Mouse (Mus musculus) brain, adult 2 months (tissue): ENCODE results near the gene Serhl.
A peak's percentile ranks its signal among the peaks of the same experiment; 100 is the strongest.
"Not testable (repeated sequence)": the region's sequence is repeated elsewhere in the genome, so short reads cannot be mapped to it uniquely, and the experiment has no call there.

ENCODE experiments used
- DNase-seq: peaks from one replicate; pipeline ENCODE4 v3.0.0; 2011; ENCODE audit warnings: low read depth, low spot score

Serhl gene

GRCm38 (mm10) chr15:83126582-83126981 lies 37.3 kb downstream of the Serhl start:
- no peak for DNase-seq

DNA sequence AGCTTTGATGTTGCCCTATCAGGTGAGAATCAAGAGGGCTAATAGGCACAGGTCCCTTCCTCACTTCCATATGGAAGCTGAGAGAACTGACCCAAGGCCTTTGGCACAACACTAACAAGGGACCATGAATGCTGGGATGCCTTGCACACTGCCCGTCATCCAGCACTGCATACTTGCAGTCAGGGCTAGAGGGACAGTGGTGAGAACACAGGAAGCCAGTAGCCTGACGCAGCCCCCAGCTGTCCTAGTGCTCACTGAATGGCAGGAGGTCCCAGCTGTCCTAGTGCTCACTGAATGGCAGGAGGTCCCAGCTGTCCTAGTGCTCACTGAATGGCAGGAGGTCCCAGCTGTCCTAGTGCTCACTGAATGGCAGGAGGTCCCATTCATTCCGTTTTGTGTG lies 37.7 kb downstream of the Serhl start:
- not testable (repeated sequence) for DNase-seq

DNA sequence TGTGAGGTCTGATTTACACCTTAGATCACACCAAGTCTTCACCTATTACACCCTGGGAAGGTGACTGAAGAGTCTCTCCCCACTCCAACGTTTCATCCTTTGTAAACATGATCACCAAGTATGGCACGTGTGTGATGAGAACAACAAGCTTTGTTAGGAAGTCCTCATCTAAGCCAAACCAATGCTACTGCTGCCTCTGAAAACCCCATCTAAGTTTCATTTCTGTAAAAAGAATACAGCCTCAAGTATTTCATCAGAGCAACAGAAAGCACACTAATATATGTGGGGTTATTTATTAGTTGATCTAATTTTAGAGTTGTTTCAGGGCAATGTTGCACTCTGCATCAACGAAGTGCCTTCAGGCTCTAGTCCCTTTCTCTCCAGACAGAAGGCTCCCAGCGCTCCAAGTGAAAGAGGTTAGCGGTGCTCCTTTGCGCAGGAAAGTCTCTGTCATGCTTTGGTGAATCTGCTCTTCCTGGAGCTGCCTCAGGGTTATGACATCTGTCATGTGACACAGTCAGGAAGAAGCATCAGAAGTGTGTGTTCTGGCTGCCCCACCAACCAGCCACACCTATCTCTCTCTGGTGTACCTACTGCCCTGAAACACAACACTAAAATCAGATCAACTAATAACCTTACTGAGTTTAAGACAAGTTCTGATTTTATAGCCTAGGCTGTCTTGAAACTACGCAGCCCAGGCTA lies 40.4 kb downstream of the Serhl start:
- no peak for DNase-seq

- DNase-seq = peak; percentile 57
Measured at GRCm38 (mm10) chr15:83134671-83135070, 45.4 kb downstream of the Serhl start.

DNA sequence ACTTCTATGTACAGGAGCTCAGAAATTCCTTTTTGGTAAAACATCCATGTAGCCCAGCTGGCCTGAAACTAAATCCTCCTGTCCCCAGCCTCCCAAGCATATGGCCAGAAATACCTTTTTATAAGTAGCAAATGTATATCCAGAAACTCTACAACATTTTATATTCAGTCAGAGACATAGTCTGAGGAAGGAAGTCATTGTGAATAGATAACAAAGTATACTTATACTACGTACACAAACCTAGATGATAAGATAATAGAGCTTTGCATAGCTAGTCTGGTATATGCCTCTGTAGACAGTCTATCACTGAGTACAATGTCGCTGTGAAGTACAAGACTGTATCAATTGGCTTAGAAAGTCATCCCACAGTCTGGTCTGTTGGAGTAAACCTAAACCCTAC lies 46.3 kb downstream of the Serhl start:
- DNase-seq = no peak

GRCm38 (mm10) chr15:83142861-83143260 lies 53.6 kb downstream of the Serhl start:
- DNase-seq = peak; percentile 81

DNA sequence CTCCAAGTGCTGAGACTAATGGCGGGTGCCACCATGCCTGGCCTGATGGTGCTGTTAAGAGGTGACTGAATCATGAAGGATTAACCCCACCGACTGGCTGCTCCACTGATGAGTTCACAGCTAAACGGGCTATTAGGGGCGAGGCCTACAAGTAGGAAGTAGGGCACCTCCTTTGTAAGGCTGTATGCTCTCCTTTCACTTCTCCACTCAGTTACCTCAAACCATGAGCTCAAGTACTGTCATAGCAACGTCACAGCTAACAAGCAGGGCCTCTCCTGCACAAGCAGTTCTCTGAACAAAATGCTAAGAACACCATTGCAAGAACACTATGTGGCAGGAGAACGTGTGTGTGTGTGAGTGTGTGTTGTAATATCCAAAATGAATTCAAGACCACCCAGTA lies 56.2 kb downstream of the Serhl start:
- no peak for DNase-seq

GRCm38 (mm10) chr15:83148395-83148794 lies 59.1 kb downstream of the Serhl start:
- no peak for DNase-seq

- DNase-seq = no peak
Measured at GRCm38 (mm10) chr15:83148801-83149195, 59.5 kb downstream of the Serhl start.

DNA sequence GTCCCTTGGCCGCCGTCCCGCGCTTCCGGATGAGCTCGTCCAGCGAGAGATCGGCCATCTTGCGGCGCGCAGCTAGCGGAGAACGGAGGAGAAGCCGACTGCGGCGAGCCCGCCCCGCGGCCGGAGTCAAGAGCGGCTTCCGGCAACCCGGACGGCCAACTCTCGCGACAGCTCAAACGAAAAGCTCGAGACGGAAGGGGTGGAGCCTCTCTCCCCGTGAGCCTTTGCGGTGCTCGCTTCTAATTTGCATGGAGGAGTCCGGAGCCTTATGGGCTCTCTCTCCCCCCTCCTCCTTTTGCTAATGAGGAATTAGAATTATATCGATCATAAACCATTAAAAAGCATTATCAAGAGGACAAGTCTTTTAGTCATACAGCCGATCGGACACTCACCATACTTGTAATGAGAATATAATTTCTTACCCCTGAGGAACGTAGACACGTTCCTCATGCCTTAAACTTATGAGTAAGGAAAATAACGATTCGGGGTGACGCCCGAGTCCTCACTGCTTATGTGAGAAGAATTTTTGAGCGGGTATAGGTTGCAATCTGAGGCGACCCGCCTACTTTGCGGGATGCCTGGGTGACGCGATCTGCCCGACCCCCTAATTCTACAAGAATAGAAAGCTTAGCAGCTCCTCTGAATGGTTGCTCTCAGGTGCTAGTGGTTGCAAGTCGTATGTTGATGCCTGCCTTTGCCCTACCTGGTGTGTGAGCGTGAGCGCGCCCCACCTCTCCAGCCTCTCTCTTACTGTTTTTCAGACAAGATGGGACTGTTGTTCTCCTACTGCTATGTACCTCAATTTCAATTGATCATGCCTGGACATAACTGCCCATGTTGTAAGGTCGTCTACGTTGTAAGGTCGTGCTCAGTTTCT lies 60.1 kb downstream of the Serhl start, which contains the start of gene Poldip3:
Gene Poldip3 (minus strand): TSS at position 189 of the 877 bp plus-strand sequence.
- DNase-seq = peak; percentile 99

GRCm38 (mm10) chr15:83150073-83150442 lies 60.8 kb downstream of the Serhl start:
- DNase-seq = no peak

DNA sequence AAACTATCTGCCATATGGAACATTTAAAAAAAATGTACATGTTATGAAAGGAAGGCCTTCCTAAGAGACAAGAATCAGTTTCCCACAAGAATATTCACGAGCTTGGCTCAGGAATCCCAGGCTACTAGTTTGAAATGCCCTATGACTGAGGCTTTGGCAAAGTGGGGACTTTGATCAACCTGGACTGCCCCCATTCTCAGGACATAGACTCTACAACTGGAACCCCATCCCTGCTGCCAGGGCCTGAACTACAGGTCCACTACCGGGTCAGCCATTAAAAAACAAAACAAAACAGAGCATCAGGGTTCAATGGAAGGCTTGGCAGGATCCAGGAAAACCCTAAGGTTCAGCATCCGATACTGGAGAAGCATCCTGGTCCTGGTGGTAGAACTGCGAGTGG lies 61.4 kb downstream of the Serhl start:
- no peak for DNase-seq

DNA sequence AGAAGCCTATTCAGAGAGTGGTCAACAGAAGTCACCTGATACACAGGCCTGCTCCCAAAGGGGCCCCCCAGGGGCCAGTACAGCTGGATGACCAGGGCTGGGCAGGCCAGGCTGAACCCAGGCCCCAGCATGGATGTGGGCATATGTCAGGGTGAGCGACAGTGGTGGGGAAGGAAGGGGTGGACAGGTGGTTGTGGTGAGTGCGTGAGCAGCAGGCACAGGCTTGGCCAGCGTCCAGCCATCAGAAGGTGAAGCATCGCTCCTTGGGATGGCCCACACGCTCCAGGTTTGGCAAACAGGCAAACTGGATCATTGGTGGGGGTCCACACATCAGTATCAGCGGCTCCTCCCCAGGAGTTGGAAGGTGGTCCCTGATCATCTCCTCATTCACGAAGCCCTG lies 65.0 kb downstream of the Serhl start:
- no peak for DNase-seq

DNA sequence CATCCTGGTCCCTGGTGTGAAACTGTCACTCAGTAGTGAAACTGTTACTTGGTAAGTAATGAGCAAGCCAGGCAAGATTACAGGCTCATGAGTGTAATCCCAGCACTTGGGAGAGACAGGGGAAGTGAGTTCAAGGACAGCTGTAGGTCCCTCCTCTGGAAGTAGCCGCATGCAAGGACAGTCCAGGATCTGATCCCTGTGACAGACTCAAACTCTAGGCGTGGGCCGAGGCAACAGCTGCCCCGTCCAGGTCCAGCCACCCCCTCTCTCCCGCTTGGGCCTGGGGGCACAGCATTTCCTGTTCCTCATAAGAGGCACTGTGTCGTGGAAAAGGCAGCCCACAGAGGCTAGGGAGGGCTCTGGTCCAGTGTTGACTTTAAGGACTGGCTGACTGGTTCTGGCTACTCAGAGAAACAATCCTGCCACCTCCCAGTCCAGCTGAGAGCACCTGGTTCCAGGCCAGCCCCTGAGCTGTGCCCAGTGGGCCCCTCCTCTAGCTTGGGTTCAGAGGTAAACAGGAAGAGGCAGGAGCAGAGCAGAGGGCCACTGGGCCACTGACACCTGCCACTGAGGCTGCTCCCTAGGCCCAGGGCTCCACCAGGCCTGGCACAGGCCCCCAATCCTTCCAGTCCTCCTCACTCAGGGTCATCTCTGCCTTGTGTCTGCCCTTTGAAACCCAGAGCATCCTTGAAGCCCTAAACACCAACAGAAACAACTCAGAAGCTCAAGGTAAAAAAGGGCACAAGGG lies 66.5 kb downstream of the Serhl start:
- no peak for DNase-seq

DNA sequence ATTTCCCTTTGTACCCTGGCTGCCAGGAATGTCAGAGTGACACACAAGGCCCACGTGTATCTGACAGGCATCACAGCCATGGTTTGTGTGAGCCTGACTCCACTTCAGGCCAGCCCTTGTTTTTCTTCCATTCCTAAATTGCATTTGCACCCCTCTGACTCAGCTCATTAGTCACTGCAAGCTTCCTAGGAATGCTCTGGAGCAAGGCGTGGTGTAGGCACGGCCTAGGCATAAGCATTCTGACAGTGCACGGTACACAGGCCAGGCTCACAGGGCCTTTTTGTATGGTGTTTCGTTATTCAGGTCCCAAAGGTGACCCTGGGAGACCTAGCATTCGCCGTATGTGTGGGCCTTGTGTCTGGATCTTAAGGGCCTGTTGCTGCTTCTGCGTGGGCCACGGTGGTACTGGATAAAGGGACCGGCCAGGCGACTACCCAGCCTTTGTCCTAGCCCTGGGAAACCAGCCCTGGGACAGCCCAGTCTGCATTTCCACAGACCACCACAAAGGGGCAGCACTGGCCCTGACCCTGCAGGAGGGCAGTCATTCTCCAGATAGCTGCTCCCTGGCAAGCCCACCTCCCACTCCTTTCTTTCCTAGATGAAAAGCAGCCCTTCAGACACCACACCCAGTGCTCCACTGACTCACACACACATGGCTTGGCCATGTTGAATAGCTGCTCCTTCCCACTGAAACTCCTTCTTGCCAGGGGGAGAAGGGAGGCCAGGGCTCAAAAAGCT lies 67.8 kb downstream of the Serhl start:
- DNase-seq = peak; percentile 73

DNA sequence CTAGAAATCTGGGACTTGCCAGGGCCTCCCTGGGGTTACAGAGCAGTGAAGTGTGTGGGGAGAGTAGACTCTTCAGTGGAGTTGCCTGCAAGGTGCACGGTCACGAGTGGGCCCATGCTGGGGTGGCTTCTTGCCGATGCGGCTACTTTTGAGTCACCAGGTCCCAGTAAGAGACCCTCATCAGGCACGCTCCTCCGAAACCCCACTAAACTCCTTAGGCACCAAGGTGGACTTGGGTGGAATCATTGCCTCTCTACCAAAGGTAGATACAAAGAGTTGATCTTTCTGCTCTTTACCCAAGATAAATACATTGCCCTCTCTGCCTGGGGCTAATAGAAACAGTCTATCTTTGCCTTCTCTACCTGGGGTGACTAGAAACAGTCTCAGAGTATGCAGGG lies 68.4 kb downstream of the Serhl start:
- no peak for DNase-seq

- DNase-seq = no peak
Measured at GRCm38 (mm10) chr15:83158587-83159160, 69.4 kb downstream of the Serhl start.

- DNase-seq = no peak
Measured at GRCm38 (mm10) chr15:83159823-83160222, 70.5 kb downstream of the Serhl start.

DNA sequence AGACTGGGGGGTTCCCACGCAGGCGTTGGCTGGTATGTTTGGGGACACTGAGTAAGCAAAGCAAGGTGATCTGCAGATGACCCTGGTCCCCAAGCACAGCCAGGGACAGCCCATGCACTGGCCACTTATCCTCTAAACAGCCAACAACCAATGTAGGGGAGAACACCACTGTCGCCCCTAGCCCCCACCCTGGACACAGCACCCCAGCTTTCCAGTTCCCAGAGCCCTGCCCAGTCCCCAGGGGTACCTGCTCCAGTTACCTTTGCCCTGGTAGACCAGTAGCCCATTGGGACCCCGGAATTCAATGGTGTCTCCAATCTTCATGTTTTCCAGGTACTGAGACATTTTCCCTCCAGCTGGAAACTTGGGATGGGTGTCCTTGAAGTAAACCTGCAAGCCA lies 71.3 kb downstream of the Serhl start:
- DNase-seq = no peak

DNA sequence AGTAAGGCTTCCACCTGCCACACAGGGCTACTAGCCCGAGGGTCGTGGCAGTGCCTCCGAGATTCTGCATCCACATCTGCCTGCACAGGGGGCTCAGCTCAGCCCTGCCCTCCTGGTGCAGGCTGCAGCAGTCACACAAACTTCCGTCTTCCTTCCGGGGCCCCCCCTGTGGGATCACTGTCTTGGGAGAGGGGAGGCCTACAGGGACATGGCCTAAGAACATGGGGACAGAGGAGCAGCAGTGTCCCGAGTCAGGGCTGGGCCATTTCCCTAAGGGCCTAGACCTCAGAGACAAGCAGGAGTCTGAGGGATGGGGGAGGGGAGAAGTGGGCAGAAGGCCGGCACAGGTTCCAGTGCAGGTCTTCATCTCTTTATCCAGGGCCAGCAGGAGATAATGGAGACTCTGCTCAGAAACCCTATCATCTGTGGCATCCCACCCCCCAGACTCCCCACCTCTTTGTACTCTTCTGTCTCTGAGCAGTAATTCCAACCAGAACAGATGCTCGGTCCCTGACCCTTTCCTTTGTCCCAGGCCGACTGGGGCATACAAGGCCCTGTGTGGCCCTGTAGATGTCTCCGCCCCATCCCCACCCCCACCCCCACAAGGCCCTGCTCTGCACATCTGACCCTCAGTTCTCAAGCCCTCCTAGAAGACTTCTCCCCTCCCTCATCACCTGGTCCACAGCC lies 71.9 kb downstream of the Serhl start:
- no peak for DNase-seq

DNA sequence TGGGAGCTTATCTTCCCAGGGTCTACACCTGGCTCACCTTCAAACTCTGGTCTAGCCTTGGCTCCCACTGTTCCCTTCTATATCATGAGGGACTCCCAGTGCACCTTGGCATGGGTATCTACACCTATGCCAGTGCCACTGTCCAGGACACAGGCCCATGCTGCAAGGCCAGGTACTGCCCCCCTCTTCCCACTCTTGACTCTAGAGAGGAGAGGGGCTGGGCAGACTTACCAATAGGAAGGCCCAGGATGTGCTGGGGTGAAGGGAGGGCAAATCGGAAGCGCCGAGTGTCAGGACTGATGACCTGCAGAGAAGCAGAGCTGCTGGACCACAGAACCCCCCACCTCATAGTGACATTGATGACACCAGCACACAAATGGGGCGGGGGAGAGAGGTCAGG lies 72.7 kb downstream of the Serhl start:
- DNase-seq = no peak
